Mouse (Mus musculus) layer of hippocampus, postnatal 10 days (tissue): ENCODE data around the gene Tssk4. TPM values are rescaled to one million over a fixed set of nuclear protein-coding genes. Genes with fewer than 3 reads are reported as not detected.

Experiments used
- DNase-seq, 2 experiments: peaks; one replicate each; pipeline ENCODE4 v3.0.0; 2021; ENCODE audit warnings: low spot score in 2 of 2
- long read RNA-seq: library from polyadenylated mRNA; stranded (forward); transcript quantifications from one replicate; pipeline ENCODE4 v2.0.0, GENCODE M21; 2023
- total RNA-seq, 2 experiments: library from RNA; stranded (reverse); gene quantifications; 2 replicates each; pipeline ENCODE4 v1.2.3; 2021

Gene Tssk4
- total RNA-seq = 1 to 10 TPM; 1.3 to 1.5 TPM
- long read RNA-seq, partial matches to known transcripts = 0 of 3 reads
- long read RNA-seq, other reads (novel, unspliced or antisense) = 3 of 3 reads

- no peak for DNase-seq
Measured at GRCm38 (mm10) chr14:55649884-55650283, at the start of gene Tssk4. TSS of gene Tssk4 (plus strand) at chr14:55650184.

GRCm38 (mm10) chr14:55603271-55603632, 46.7 kb upstream of the Tssk4 start, which contains the start of gene Irf9:
TSS of gene Irf9 (plus strand) at chr14:55603571.
- no peak for DNase-seq

- DNase-seq = peak; percentile 85 to 91
Measured at GRCm38 (mm10) chr14:55603633-55604576, 46.1 kb upstream of the Tssk4 start.

- DNase-seq = no peak
Measured at GRCm38 (mm10) chr14:55604823-55605222, 45.2 kb upstream of the Tssk4 start.

- DNase-seq = no peak
Measured at GRCm38 (mm10) chr14:55605743-55606459, 44.1 kb upstream of the Tssk4 start.

- DNase-seq = no peak
Measured at GRCm38 (mm10) chr14:55608339-55608738, 41.6 kb upstream of the Tssk4 start.

- no peak for DNase-seq
Measured at GRCm38 (mm10) chr14:55613346-55613745, 36.6 kb upstream of the Tssk4 start.

GRCm38 (mm10) chr14:55614565-55615178, 35.3 kb upstream of the Tssk4 start:
- no peak for DNase-seq

GRCm38 (mm10) chr14:55615876-55616275, 34.1 kb upstream of the Tssk4 start:
- no peak for DNase-seq

- no peak for DNase-seq
Measured at GRCm38 (mm10) chr14:55616844-55617243, 33.1 kb upstream of the Tssk4 start.

GRCm38 (mm10) chr14:55617822-55618221, 32.2 kb upstream of the Tssk4 start, which contains the start of gene Rec8:
TSS of gene Rec8 (plus strand) at chr14:55618037.
- no peak for DNase-seq

- DNase-seq = no peak
Measured at GRCm38 (mm10) chr14:55618486-55619195, 31.3 kb upstream of the Tssk4 start.

- no peak for DNase-seq
Measured at GRCm38 (mm10) chr14:55628077-55628827, 21.7 kb upstream of the Tssk4 start.

- DNase-seq = peak; percentile 44 to 45
Measured at GRCm38 (mm10) chr14:55629312-55629711, 20.7 kb upstream of the Tssk4 start.

GRCm38 (mm10) chr14:55634874-55635522, 15.0 kb upstream of the Tssk4 start:
- no peak for DNase-seq

- DNase-seq = peak; percentile 86 to 88
Measured at GRCm38 (mm10) chr14:55635523-55636007, 14.4 kb upstream of the Tssk4 start, which contains the start of gene Ipo4. TSS of gene Ipo4 (minus strand) at chr14:55635957.

GRCm38 (mm10) chr14:55637795-55638194, 12.2 kb upstream of the Tssk4 start, which contains the start of gene Gm49378:
TSS of gene Gm49378 (minus strand) at chr14:55637895.
- no peak for DNase-seq

GRCm38 (mm10) chr14:55640816-55641215, 9.2 kb upstream of the Tssk4 start:
- DNase-seq = no peak

GRCm38 (mm10) chr14:55641291-55641690, 8.7 kb upstream of the Tssk4 start:
- no peak for DNase-seq
